ENCODE assay signal across 13 mouse cellular contexts in genomic region chr4:134644410-134644809, GRCm38 (mm10).
"Had no signal": no experiment of that assay in that cellular context is flagged by ENCODE, and none has a peak within 500 bp of the region (broad histone marks: within the 10 kb centered on the region; RNA-seq: fewer than 3 reads in every experiment).

No protein-coding gene starts in this region.

- H3K4me3 ChIP-seq: liver, embryonic 13.5 days; neural tube, embryonic 12.5 days; neural tube, embryonic 15.5 days had no signal

- DNase-seq: kidney, adult 18-20 months; kidney, postnatal 25 days; liver, embryonic 13.5 days; lung, adult 2 months; lung, postnatal 14 days; lung, postnatal 4 days; midbrain, embryonic 14.5 days; retina, postnatal 1 day; right cerebral cortex, postnatal 25 days; spleen, adult 18-20 months had no signal

- H3K27ac ChIP-seq: kidney, postnatal 0 days; liver, embryonic 13.5 days; neural tube, embryonic 12.5 days; neural tube, embryonic 15.5 days had no signal
